Mouse (Mus musculus) kidney, adult 2 months (tissue): ENCODE results near the gene Rps27a. TPM values are rescaled to one million over a fixed set of nuclear protein-coding genes. Genes with fewer than 3 reads are reported as not detected.

Experiments
- DNase-seq: peaks from one replicate; pipeline ENCODE4 v3.0.0; 2021
- H3K27ac ChIP-seq: fragments of 200-500 bp; 2 replicates; pipeline ENCODE4 v1.5.1; 2012; ENCODE audit warnings: low read depth, low read length, control low read depth, inconsistent platforms; ENCODE audit not compliant: insufficient read depth
- H3K27me3 ChIP-seq: fragments of 200-500 bp; replicated peaks from 2 replicates; pipeline ENCODE4 v1.6.1; 2012; ENCODE audit warnings: mild to moderate bottlenecking, moderate library complexity, low read length, inconsistent platforms; ENCODE audit not compliant: control insufficient read depth, insufficient read depth
- H3K36me3 ChIP-seq: fragments of 200-500 bp; 2 replicates; pipeline ENCODE4 v1.6.1; 2012; ENCODE audit warnings: mild to moderate bottlenecking, moderate library complexity, low read length, inconsistent platforms; ENCODE audit not compliant: control insufficient read depth, insufficient read depth
- H3K4me1 ChIP-seq: fragments of 200-500 bp; 2 replicates; pipeline ENCODE4 v1.6.1; 2011; ENCODE audit warnings: low read length; ENCODE audit not compliant: control insufficient read depth, insufficient read depth
- H3K4me3 ChIP-seq: fragments of 200-500 bp; 2 replicates; pipeline ENCODE4 v1.5.1; 2011; ENCODE audit warnings: mild to moderate bottlenecking, low read depth, low read length, control low read depth; ENCODE audit not compliant: insufficient read depth
- CTCF ChIP-seq: fragments of 200-500 bp; conservative IDR thresholded peaks from 2 replicates; pipeline ENCODE4 v1.5.1; 2011; ENCODE audit warnings: low read depth, mild to moderate bottlenecking, control low read depth, low read length, moderate library complexity, mixed read lengths; ENCODE audit not compliant: insufficient read depth, insufficient read length
- POLR2A ChIP-seq: fragments of 200-500 bp; IDR thresholded peaks from one replicate; pipeline ENCODE4 v1.6.1; 2011; ENCODE audit warnings: low read depth, low read length, control low read depth
- WGBS: fragments of 180-500 bp; shearing (Covaris S2); methylation state at CpG from one replicate; pipeline ENCODE4 v1.1.7; 2018; 5-methylcytosine and 5-hydroxymethylcytosine counted together
- polyA plus RNA-seq: library from polyadenylated mRNA; depleted of rRNA; stranded (reverse); fragments of >200 nt; gene quantifications from 2 replicates; pipeline ENCODE4 v1.2.3, GENCODE M21; 2012

Gene Rps27a
- polyA plus RNA-seq, 1 experiment = 156 TPM

DNA sequence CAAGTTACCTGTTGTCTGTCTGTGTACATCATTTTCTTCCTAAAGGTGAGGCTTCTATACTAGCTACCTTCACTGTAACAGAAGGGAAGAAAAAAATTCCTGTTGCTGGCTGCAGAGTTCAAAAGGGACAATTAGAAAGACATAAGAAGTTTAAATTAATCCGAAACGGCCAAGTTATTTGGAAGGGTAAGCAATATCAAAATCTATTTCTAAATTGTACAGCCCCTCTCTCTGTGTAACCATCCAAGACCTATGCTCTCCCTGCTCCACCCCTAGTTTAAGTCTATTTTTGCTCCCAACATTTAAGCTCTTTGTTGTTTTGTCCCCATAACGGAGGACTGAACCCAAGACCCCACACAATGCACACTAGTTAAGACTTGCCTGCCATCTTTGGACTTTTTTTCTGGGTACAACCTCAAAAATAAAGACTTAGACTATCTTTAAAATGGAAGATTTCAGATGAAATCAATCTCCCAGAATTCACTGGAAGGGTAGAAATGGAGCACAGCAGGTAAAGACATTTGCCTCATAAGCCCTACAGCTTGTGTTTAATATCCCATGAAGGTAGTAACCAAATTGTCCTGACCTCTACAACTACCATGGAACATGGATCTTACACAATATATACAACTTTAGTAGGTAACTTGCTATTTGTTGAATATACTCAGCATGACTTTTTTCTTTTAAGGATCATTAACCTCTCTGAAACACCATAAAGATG lies 3.5 kb downstream of the Rps27a start:
- no peak for DNase-seq
- WGBS = 86% methylated on average over 3 of the region's 3 CpGs
- Histone ChIP-seq H3K36me3 (peaks cover 10% of the 10 kb centered on the region; the same call in 1 of the 2 replicates), H3K27me3 (no peaks in the 10 kb centered on the region), H3K27ac (no peak overlapping the region), H3K4me1 (peaks cover 4% of the 10 kb centered on the region; the same call in 1 of the 2 replicates), H3K4me3 (no peak overlapping the region)
- TF ChIP-seq POLR2A = no peak
- no peak for TF ChIP-seq CTCF

DNA sequence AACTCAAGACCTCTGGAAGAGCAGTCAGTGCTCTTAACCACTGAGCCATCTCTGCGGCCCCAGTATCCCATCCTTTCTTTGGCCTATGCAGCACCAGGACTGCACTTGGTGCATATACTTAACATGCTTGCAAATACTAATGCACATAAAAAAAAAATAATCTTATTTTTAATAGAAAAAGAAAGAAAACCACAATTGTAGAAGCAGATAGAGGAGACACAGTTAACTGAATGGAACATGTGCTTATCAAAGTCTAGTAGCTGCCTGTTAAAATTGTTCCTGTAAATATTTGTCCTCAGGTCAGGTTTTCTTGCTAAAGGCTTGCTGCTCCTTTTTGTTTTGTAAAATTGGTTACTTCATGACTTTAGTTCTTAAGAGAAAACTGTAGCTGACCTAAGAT lies 9.7 kb downstream of the Rps27a start:
- Histone ChIP-seq H3K27me3 (no peaks in the 10 kb centered on the region), H3K36me3 (peaks cover 11% of the 10 kb centered on the region), H3K4me3 (no peak overlapping the region), H3K27ac (no peak overlapping the region), H3K4me1 (no peaks in the 10 kb centered on the region)
- WGBS = 100% methylated on average over 1 of the region's 1 CpGs
- DNase-seq = no peak
- TF ChIP-seq POLR2A (no peak), CTCF (no peak)

DNA sequence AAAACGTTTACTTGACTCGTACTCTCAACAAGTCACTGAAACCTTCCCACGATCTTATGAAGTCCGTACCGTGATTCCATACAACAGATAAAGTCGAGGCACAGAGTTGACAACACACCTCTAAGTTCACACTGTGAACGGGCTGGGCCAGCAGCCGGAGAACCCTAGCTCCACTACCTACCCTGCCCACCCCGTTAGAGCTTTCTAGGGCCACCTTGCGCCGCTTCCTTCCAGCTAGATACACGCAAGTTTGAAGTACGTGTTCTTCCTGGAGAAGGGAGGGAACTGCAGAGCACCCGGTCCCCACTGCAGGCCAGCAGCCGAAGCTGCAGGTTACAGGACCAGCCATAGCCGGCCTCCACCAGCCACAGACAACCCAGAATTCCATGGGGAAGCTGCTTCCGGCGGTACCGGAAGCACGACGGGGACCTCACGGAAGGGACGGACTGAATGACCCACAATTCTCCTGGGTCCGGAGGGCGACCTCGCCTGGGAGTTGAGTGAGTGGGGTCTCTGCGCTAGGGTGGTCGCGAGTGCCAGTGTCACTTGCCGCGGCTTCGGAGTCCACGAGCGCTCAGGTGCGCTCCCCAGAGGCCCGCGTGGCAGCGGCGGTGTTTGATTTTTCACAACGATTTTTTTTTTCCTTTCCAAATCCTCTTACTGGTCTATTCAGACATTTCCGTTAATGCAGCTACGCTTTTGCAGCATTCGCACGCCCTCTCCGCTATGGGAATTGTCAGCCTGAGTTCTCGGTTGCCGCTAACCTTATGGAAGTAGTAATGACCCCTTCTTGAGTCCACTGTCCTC lies 21.7 kb downstream of the Rps27a start, which contains the start of gene Mtif2:
Mtif2 (plus strand) TSS at position 421 of the 807 bp plus-strand sequence.
- peak within 1 kb of the TSS; percentile 60 for H3K27ac ChIP-seq
- H3K4me3 ChIP-seq = peak within 1 kb of the TSS; percentile 64
- no peaks in the 10 kb centered on the region for H3K27me3 ChIP-seq
- no peaks in the 10 kb centered on the region; the same call in 1 of the 2 replicates for H3K36me3 ChIP-seq
- WGBS = 2% methylated on average over 47 of the region's 47 CpGs
- H3K4me1 ChIP-seq = no peaks in the 10 kb centered on the region; the same call in 1 of the 2 replicates
- TF ChIP-seq CTCF = no peak
- TF ChIP-seq POLR2A = peak; percentile 81
- peak; percentile 89 for DNase-seq

DNA sequence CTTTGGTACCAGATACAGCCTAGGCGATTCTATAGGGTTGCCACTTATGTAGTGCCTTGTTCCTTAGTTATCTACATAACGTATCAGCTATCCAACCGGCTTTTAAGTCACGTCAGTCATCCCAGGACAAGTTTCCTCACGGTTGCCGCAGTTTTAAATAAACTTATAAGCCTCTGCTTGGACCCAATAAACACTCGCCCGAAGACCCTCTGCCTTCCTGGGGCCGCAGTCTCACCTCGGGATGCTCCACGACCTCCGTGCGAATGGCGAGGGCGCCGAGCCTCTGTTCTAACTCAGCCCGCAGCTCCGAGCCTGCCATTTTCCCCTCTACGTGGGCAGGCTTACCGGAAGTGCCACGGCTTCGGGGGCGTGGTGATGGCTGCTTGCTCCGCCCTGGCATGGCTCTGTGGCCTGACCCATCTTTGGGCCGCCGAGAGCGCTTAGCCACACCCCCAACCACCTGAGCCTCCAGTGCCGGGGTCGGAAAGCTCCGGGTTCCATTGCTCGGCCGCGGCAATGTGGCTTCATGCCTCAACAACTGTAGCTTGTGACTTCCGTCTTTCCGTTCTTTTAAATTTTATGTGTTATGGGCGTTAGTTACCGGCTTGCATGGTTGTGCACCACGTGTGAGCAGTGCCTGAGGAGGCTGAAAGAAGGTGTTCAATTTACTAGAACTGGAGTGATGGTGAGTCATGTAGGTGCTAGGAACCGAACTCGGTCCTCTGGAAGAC lies 33.1 kb downstream of the Rps27a start, which contains the start of gene Prorsd1:
Prorsd1 (minus strand) TSS at position 352 of the 731 bp plus-strand sequence.
- Histone ChIP-seq H3K4me1 (peaks cover 2% of the 10 kb centered on the region; the same call in 1 of the 2 replicates), H3K27ac (no peak within 1 kb of the TSS; the same call in 1 of the 2 replicates), H3K36me3 (no peaks in the 10 kb centered on the region; the same call in 1 of the 2 replicates), H3K4me3 (peak within 1 kb of the TSS; percentile 90), H3K27me3 (no peaks in the 10 kb centered on the region)
- DNase-seq = peak; percentile 96
- WGBS = 2% methylated on average over 40 of the region's 40 CpGs
- TF ChIP-seq CTCF (no peak), POLR2A (peak; percentile 86)

- Histone ChIP-seq H3K27ac (no peak overlapping the region; the same call in 1 of the 2 replicates), H3K4me3 (peak overlapping the region; percentile 90)
- 21% methylated on average over 10 of the region's 10 CpGs for WGBS
Observed at GRCm38 (mm10) chr11:29514325-29514681, 33.6 kb downstream of the Rps27a start.

GRCm38 (mm10) chr11:29512818-29513535 lies 34.9 kb downstream of the Rps27a start:
- 93% methylated on average over 4 of the region's 4 CpGs for WGBS
- no peak overlapping the region for H3K27ac ChIP-seq
- peaks cover 2% of the 10 kb centered on the region; the same call in 1 of the 2 replicates for H3K4me1 ChIP-seq
- no peaks in the 10 kb centered on the region for H3K27me3 ChIP-seq
- H3K36me3 ChIP-seq = no peaks in the 10 kb centered on the region; the same call in 1 of the 2 replicates
- no peak for TF ChIP-seq CTCF
- TF ChIP-seq POLR2A = no peak
- DNase-seq = no peak
- no peak overlapping the region for H3K4me3 ChIP-seq

More at GRCm38 (mm10) chr11:29514325-29514681, 33.6 kb downstream of the Rps27a start:
- no peak for DNase-seq
- H3K27me3 ChIP-seq = no peaks in the 10 kb centered on the region
- no peak for TF ChIP-seq POLR2A
- no peaks in the 10 kb centered on the region; the same call in 1 of the 2 replicates for H3K36me3 ChIP-seq
- H3K4me1 ChIP-seq = peaks cover 2% of the 10 kb centered on the region; the same call in 1 of the 2 replicates
